Mouse (Mus musculus): Measurements from ENCODE around the gene Pced1a. TPM values are rescaled to one million over a fixed set of nuclear protein-coding genes. Genes with fewer than 3 reads are reported as not detected.
A peak's percentile ranks its signal among the peaks of the same experiment; 100 is the strongest.

Gene Pced1a
- polyA plus RNA-seq, 1 experiment from 2014 or later, result 3.8 TPM

- Histone ChIP-seq H3K27me3 (no peaks in the 10 kb centered on the region), H3K4me1 (replicated peaks) (peaks cover 28% of the 10 kb centered on the region), H3K36me3 (peaks cover 32% of the 10 kb centered on the region), H3K9ac (no peak overlapping the region), H3K9me3 (replicated peaks) (no peaks in the 10 kb centered on the region), H3K4me3 (replicated peaks) (no peak overlapping the region), H3K27ac (no peak overlapping the region; the same call in 1 of the 2 replicates), H3K4me2 (no peak overlapping the region)
- DNase-seq, result no peak
- WGBS (ENCODE audit: insufficient replicate concordance), result 25% methylated on average over 4 of the region's 4 CpGs
- no peak for ATAC-seq (ENCODE audit: low read depth)
These were observed 8.7 kb upstream of the Pced1a start for GRCm38 (mm10) chr2:130433152-130433551.

GRCm38 (mm10) chr2:130432157-130432556, 7.7 kb upstream of the Pced1a start:
- Histone ChIP-seq H3K4me2 (no peak overlapping the region), H3K4me1 (replicated peaks) (peaks cover 37% of the 10 kb centered on the region), H3K9ac (no peak overlapping the region)

GRCm38 (mm10) chr2:130430484-130430883, 6.0 kb upstream of the Pced1a start:
- DNase-seq (no peak), ATAC-seq (ENCODE audit: low read depth) (no peak)
- 61% methylated on average over 3 of the region's 3 CpGs for WGBS (ENCODE audit: insufficient replicate concordance)
- Histone ChIP-seq H3K4me2 (no peak overlapping the region), H3K9me3 (replicated peaks) (no peaks in the 10 kb centered on the region), H3K36me3 (peaks cover 28% of the 10 kb centered on the region), H3K9ac (no peak overlapping the region), H3K27me3 (no peaks in the 10 kb centered on the region), H3K4me1 (replicated peaks) (peaks cover 51% of the 10 kb centered on the region), H3K4me3 (replicated peaks) (no peak overlapping the region), H3K27ac (no peak overlapping the region)

More at GRCm38 (mm10) chr2:130432157-130432556, 7.7 kb upstream of the Pced1a start:
- no peak for DNase-seq
- Histone ChIP-seq H3K4me3 (replicated peaks) (no peak overlapping the region), H3K27me3 (no peaks in the 10 kb centered on the region), H3K9me3 (replicated peaks) (no peaks in the 10 kb centered on the region), H3K27ac (no peak overlapping the region), H3K36me3 (peaks cover 28% of the 10 kb centered on the region)
- WGBS (ENCODE audit: insufficient replicate concordance), result 73% methylated on average over 3 of the region's 3 CpGs
- ATAC-seq (ENCODE audit: low read depth), result no peak

- Histone ChIP-seq H3K4me3 (replicated peaks) (no peak overlapping the region), H3K9ac (0 out of 2 replicates have a peak overlapping the region, but pooled peaks have one; percentile 19), H3K9me3 (replicated peaks) (no peaks in the 10 kb centered on the region), H3K27me3 (no peaks in the 10 kb centered on the region), H3K36me3 (peaks cover 28% of the 10 kb centered on the region), H3K4me2 (no peak overlapping the region), H3K27ac (no peak overlapping the region), H3K4me1 (replicated peaks) (peaks cover 57% of the 10 kb centered on the region)
- 61% methylated on average over 2 of the region's 2 CpGs for WGBS (ENCODE audit: insufficient replicate concordance)
- ATAC-seq (ENCODE audit: low read depth) (no peak), DNase-seq (no peak)
These were observed 5.3 kb upstream of the Pced1a start for GRCm38 (mm10) chr2:130429851-130430250.

- no peak for DNase-seq
- peaks cover 20% of the 10 kb centered on the region for H3K36me3 ChIP-seq
- H3K4me1 ChIP-seq (replicated peaks), result peaks cover 60% of the 10 kb centered on the region
- H3K27ac ChIP-seq, result peak overlapping the region; percentile 77
- H3K9me3 ChIP-seq (replicated peaks), result no peaks in the 10 kb centered on the region
- H3K27me3 ChIP-seq, result no peaks in the 10 kb centered on the region
- H3K4me2 ChIP-seq, result peak overlapping the region; percentile 95
- H3K9ac ChIP-seq, result peak overlapping the region; percentile 84
- 19% methylated on average over 5 of the region's 5 CpGs for WGBS (ENCODE audit: insufficient replicate concordance)
- H3K4me3 ChIP-seq (replicated peaks), result peak overlapping the region; percentile 83
- no peak; the same call in 1 of the 2 replicates for ATAC-seq (ENCODE audit: low read depth)
These were observed 611 bp upstream of the Pced1a start for GRCm38 (mm10) chr2:130425112-130425511.

- WGBS (ENCODE audit: insufficient replicate concordance), result 14% methylated on average over 49 of the region's 49 CpGs
- peak overlapping the region; percentile 95 for H3K4me2 ChIP-seq
- peak; percentile 65 for ATAC-seq (ENCODE audit: low read depth)
These were observed 940 bp downstream of the Pced1a start for GRCm38 (mm10) chr2:130423397-130424125.

GRCm38 (mm10) chr2:130421781-130422620, 2.5 kb downstream of the Pced1a start:
- peaks cover 18% of the 10 kb centered on the region for H3K36me3 ChIP-seq
- DNase-seq (no peak), ATAC-seq (ENCODE audit: low read depth) (no peak)
- H3K27ac ChIP-seq, result no peak overlapping the region
- no peak overlapping the region for H3K4me3 ChIP-seq (replicated peaks)
- H3K9ac ChIP-seq, result no peak overlapping the region
- no peaks in the 10 kb centered on the region for H3K9me3 ChIP-seq (replicated peaks)
- H3K4me2 ChIP-seq, result no peak overlapping the region
- WGBS (ENCODE audit: insufficient replicate concordance), result 85% methylated on average over 26 of the region's 26 CpGs
- peaks cover 34% of the 10 kb centered on the region for H3K4me1 ChIP-seq (replicated peaks)
- no peaks in the 10 kb centered on the region for H3K27me3 ChIP-seq

More at GRCm38 (mm10) chr2:130423397-130424125, 940 bp downstream of the Pced1a start:
- peak overlapping the region; percentile 84 for H3K9ac ChIP-seq
- H3K27me3 ChIP-seq, result no peaks in the 10 kb centered on the region
- peaks cover 23% of the 10 kb centered on the region for H3K36me3 ChIP-seq
- peak overlapping the region; percentile 77 for H3K27ac ChIP-seq
- H3K4me1 ChIP-seq (replicated peaks), result peaks cover 46% of the 10 kb centered on the region
- peak overlapping the region; percentile 83 for H3K4me3 ChIP-seq (replicated peaks)
- peak; percentile 70 for DNase-seq
- H3K9me3 ChIP-seq (replicated peaks), result no peaks in the 10 kb centered on the region

- Histone ChIP-seq H3K9ac (no peak overlapping the region), H3K9me3 (replicated peaks) (no peaks in the 10 kb centered on the region), H3K4me2 (no peak overlapping the region), H3K27ac (no peak overlapping the region), H3K4me1 (replicated peaks) (no peaks in the 10 kb centered on the region), H3K36me3 (peaks cover 3% of the 10 kb centered on the region; the same call in 1 of the 2 replicates), H3K27me3 (no peaks in the 10 kb centered on the region), H3K4me3 (replicated peaks) (no peak overlapping the region)
- DNase-seq (no peak), ATAC-seq (ENCODE audit: low read depth) (no peak)
- WGBS (ENCODE audit: insufficient replicate concordance), result 60% methylated on average over 6 of the region's 6 CpGs
These were observed 10.2 kb downstream of the Pced1a start for GRCm38 (mm10) chr2:130414094-130414856.

- ATAC-seq (ENCODE audit: low read depth) (no peak), DNase-seq (no peak)
- Histone ChIP-seq H3K4me3 (replicated peaks) (no peak overlapping the region), H3K9me3 (replicated peaks) (no peaks in the 10 kb centered on the region), H3K4me2 (no peak overlapping the region), H3K27me3 (no peaks in the 10 kb centered on the region), H3K27ac (no peak overlapping the region), H3K4me1 (replicated peaks) (no peaks in the 10 kb centered on the region), H3K36me3 (no peaks in the 10 kb centered on the region), H3K9ac (no peak overlapping the region)
- WGBS (ENCODE audit: insufficient replicate concordance), result 65% methylated on average over 3 of the region's 3 CpGs
These were observed 11.7 kb downstream of the Pced1a start for GRCm38 (mm10) chr2:130412775-130413174.

- no peaks in the 10 kb centered on the region for H3K27me3 ChIP-seq
- no peak overlapping the region for H3K9ac ChIP-seq
- no peak overlapping the region for H3K4me3 ChIP-seq (replicated peaks)
- ATAC-seq (ENCODE audit: low read depth), result 0 out of 2 replicates have a peak, but pooled peaks have one; percentile 15
- no peak overlapping the region for H3K4me2 ChIP-seq
- 27% methylated on average over 16 of the region's 16 CpGs for WGBS (ENCODE audit: insufficient replicate concordance)
- DNase-seq, result peak; percentile 38
- no peaks in the 10 kb centered on the region for H3K9me3 ChIP-seq (replicated peaks)
- H3K36me3 ChIP-seq, result no peaks in the 10 kb centered on the region
- H3K4me1 ChIP-seq (replicated peaks), result no peaks in the 10 kb centered on the region
- no peak overlapping the region for H3K27ac ChIP-seq
These were observed 12.7 kb downstream of the Pced1a start for GRCm38 (mm10) chr2:130411558-130412495.
